Mouse (Mus musculus): Measurements from ENCODE around the gene Rap2c. TPM values are rescaled to one million over a fixed set of nuclear protein-coding genes. Genes with fewer than 3 reads are reported as not detected.

Gene Rap2c
- polyA plus RNA-seq, 1 experiment from 2014 or later = 13.5 TPM

DNA sequence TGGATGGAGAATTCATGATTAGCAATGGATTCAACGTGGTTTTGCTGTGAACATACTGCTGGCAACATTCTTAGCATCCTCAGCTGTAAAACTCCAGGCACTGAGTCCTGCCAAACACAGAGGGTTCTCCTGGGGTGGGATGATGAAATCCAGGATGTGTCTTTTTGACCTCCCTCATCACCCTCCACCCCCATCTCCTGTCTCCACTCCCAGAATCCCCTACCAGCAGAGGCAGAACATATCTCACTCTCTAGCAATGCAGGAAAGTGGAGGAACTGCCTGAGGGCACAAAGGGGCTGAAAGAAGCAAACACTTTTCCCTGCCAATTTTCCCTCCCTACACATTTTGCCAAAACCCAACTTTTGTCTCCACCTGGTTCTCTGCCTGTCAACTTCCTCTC lies 29.2 kb downstream of the Rap2c start:
- Histone ChIP-seq H3K27ac (ENCODE audit: low read length) (no peak overlapping the region), H3K9ac (replicated peaks; ENCODE audit: low read depth, low read length) (no peak overlapping the region), H3K4me3 (replicated peaks; ENCODE audit: low read length) (no peak overlapping the region), H3K27me3 (replicated peaks; ENCODE audit: control insufficient read depth, insufficient read depth, low read length) (no peaks in the 10 kb centered on the region), H3K4me1 (replicated peaks; ENCODE audit: control insufficient read depth, insufficient read depth, low read length) (no peaks in the 10 kb centered on the region), H3K4me2 (ENCODE audit: low read length) (no peak overlapping the region), H3K36me3 (ENCODE audit: control insufficient read depth, insufficient read depth) (no peaks in the 10 kb centered on the region), H3K9me3 (ENCODE audit: control insufficient read depth, low read length) (no peaks in the 10 kb centered on the region)
- no peak for ATAC-seq
- WGBS = 59% methylated on average over 1 of the region's 1 CpGs

DNA sequence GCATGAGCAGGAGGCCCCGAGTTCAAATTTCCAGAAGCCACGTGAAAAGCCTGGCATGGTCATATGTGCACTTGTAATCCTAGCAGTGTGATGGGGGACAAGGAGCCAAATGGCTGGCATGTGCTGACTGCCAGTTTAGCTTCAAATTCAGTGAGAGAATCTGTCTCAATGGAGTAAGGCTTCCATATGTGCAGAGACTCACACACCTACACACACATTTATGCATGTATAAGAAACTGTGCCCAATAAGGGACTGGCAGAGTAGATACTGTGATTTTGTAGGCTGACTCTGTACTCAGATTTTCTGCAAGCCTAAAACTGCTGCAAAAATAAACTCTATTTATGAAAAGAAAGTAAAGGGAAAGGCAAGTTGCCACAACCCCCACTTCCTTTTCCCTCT lies 39.4 kb downstream of the Rap2c start:
- WGBS = 81% methylated on average over 2 of the region's 2 CpGs

DNA sequence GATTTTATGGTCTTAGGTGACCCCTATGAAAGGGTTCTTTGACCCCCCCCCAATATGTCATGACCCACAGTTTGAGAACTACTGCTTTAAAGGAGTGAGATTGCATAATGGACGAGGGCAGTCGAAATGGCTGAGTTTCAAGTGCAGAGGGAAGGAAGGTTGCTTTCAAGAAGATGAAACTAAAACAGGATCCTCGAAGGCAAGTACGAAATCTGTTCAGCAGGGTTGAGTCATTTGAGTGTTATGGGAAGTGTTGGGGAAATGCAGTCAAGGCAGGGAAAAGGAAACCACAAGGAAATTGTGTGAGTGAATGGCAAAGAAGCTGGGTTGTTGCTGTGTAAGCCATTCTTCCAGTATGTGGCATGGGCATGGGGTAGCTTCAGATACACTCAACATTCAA lies 45.7 kb downstream of the Rap2c start:
- Histone ChIP-seq H3K4me1 (replicated peaks; ENCODE audit: control insufficient read depth, insufficient read depth, low read length) (no peaks in the 10 kb centered on the region), H3K27ac (ENCODE audit: low read length) (no peak overlapping the region)
- WGBS = 90% methylated on average over 4 of the region's 4 CpGs

More for the DNA sequence above, 39.4 kb downstream of the Rap2c start:
- Histone ChIP-seq H3K36me3 (ENCODE audit: control insufficient read depth, insufficient read depth) (no peaks in the 10 kb centered on the region), H3K4me2 (ENCODE audit: low read length) (no peak overlapping the region), H3K27me3 (replicated peaks; ENCODE audit: control insufficient read depth, insufficient read depth, low read length) (no peaks in the 10 kb centered on the region), H3K4me3 (replicated peaks; ENCODE audit: low read length) (no peak overlapping the region), H3K4me1 (replicated peaks; ENCODE audit: control insufficient read depth, insufficient read depth, low read length) (no peaks in the 10 kb centered on the region), H3K9me3 (ENCODE audit: control insufficient read depth, low read length) (no peaks in the 10 kb centered on the region), H3K27ac (ENCODE audit: low read length) (no peak overlapping the region), H3K9ac (replicated peaks; ENCODE audit: low read depth, low read length) (no peak overlapping the region)
- no peak for ATAC-seq

DNA sequence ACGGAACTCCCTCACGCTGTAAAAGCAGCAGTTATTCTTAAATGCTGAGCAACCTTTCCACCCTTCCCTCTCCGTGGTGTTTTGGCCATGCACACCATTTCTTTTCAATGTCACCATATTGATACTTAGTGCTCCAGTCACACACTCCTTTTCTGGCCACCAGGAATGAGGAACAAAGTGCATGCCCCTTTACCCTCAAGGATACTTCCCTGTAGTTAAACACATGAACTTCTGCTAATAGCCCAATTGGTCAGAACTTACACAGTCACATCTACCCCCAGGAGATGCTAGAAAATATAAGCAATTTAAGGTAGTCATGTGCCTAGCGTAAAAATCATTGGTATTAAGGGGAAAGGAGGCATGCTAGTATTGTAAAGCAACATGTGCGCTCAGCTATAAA lies 47.9 kb downstream of the Rap2c start:
- Histone ChIP-seq H3K9me3 (ENCODE audit: control insufficient read depth, low read length) (no peaks in the 10 kb centered on the region), H3K27ac (ENCODE audit: low read length) (no peak overlapping the region), H3K9ac (replicated peaks; ENCODE audit: low read depth, low read length) (no peak overlapping the region), H3K36me3 (ENCODE audit: control insufficient read depth, insufficient read depth) (no peaks in the 10 kb centered on the region), H3K4me2 (ENCODE audit: low read length) (no peak overlapping the region), H3K4me3 (replicated peaks; ENCODE audit: low read length) (no peak overlapping the region), H3K27me3 (replicated peaks; ENCODE audit: control insufficient read depth, insufficient read depth, low read length) (no peaks in the 10 kb centered on the region), H3K4me1 (replicated peaks; ENCODE audit: control insufficient read depth, insufficient read depth, low read length) (no peaks in the 10 kb centered on the region)
- ATAC-seq = no peak
- WGBS = 84% methylated on average over 5 of the region's 5 CpGs

More for the DNA sequence above, 45.7 kb downstream of the Rap2c start:
- Histone ChIP-seq H3K27me3 (replicated peaks; ENCODE audit: control insufficient read depth, insufficient read depth, low read length) (no peaks in the 10 kb centered on the region), H3K9me3 (ENCODE audit: control insufficient read depth, low read length) (no peaks in the 10 kb centered on the region), H3K4me2 (ENCODE audit: low read length) (no peak overlapping the region), H3K9ac (replicated peaks; ENCODE audit: low read depth, low read length) (no peak overlapping the region), H3K4me3 (replicated peaks; ENCODE audit: low read length) (no peak overlapping the region), H3K36me3 (ENCODE audit: control insufficient read depth, insufficient read depth) (no peaks in the 10 kb centered on the region)
- no peak for ATAC-seq

DNA sequence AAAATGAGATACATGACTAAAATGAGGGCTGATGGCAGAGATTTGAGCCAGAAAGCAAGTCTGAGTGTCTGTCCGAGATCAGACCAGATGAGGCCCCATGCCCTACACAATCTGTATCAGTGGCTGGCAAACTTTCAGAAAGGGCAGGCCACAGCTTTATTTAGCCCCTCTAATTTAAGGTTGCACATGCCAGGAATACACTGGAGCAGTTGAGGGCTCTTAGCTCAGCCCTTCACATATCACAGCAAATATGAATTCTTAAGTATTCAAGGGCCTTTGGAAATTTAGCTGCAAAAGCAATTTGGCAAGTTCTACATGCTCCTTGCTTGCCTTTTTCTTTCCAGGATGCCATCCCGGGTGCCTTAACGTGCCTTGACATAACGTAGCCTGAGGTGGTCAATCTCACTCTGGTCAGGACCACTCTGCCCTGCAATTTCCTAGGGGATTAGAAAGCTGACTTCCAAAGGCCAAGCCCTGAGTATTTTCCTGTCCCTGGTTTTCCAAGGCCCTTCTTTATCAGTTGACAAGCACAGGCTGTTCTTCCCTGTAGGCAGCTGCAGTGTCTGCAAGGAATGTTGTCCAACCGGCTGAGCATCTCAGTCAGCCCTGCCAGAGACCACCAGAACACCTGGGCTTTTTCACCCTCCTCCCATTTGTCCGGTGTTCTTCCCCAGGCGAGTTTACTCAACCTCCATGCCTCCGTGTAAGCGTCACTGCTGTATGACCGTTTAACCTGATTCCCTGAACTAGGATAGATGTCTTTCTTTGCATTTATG lies 49.5 kb downstream of the Rap2c start:
- Histone ChIP-seq H3K9ac (replicated peaks; ENCODE audit: low read depth, low read length) (no peak overlapping the region), H3K27me3 (replicated peaks; ENCODE audit: control insufficient read depth, insufficient read depth, low read length) (no peaks in the 10 kb centered on the region), H3K4me3 (replicated peaks; ENCODE audit: low read length) (no peak overlapping the region), H3K27ac (ENCODE audit: low read length) (no peak overlapping the region), H3K4me2 (ENCODE audit: low read length) (no peak overlapping the region), H3K4me1 (replicated peaks; ENCODE audit: control insufficient read depth, insufficient read depth, low read length) (no peaks in the 10 kb centered on the region), H3K36me3 (ENCODE audit: control insufficient read depth, insufficient read depth) (no peaks in the 10 kb centered on the region), H3K9me3 (ENCODE audit: control insufficient read depth, low read length) (no peaks in the 10 kb centered on the region)
- ATAC-seq = no peak
- 78% methylated on average over 10 of the region's 10 CpGs for WGBS

DNA sequence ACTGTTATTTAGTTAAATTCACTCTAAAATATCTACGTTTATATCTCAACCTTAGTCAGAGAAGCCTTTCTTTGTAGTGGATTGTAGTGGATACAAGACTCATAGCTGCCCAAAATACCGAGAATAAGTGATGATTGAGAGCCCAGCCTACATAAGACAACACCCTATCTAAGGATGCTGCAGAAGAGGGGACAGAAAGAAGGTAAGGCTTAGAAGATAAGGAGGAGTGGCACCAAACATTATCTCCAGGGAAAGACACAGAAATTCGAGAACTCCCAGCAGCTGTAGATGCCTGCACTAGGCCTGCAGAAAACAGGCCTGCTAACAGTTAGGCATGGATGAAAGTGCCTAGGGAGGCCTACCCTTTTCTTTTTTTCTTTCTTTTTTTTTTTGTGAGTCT lies 52.7 kb downstream of the Rap2c start:
- H3K27me3 ChIP-seq (replicated peaks; ENCODE audit: control insufficient read depth, insufficient read depth, low read length) = no peaks in the 10 kb centered on the region
- H3K36me3 ChIP-seq (ENCODE audit: control insufficient read depth, insufficient read depth) = no peaks in the 10 kb centered on the region
- H3K4me3 ChIP-seq (replicated peaks; ENCODE audit: low read length) = no peak overlapping the region
- ATAC-seq = no peak
- H3K27ac ChIP-seq (ENCODE audit: low read length) = no peak overlapping the region
- 74% methylated on average over 3 of the region's 3 CpGs for WGBS
- H3K4me1 ChIP-seq (replicated peaks; ENCODE audit: control insufficient read depth, insufficient read depth, low read length) = no peaks in the 10 kb centered on the region
- H3K4me2 ChIP-seq (ENCODE audit: low read length) = no peak overlapping the region
- H3K9me3 ChIP-seq (ENCODE audit: control insufficient read depth, low read length) = no peaks in the 10 kb centered on the region
- no peak overlapping the region for H3K9ac ChIP-seq (replicated peaks; ENCODE audit: low read depth, low read length)

DNA sequence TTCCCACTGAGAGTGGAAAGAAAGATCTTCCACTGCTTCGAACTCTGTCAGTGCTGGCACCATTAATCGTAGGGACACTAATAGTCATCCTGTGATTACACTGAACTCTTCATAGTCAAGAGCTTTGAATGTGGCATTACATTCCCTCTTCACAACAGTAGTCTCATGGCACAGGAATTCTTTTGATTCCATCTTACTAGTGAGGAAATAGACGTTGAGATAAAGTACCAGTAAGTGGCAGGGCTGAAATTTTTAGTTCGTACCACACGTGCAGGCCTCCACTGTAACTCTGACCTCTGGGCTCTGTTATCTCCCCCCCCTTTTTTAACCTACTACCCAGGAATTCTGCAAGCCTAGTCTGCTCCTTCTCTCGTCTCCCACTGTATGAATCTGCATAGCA lies 54.9 kb downstream of the Rap2c start:
- no peaks in the 10 kb centered on the region for H3K4me1 ChIP-seq (replicated peaks; ENCODE audit: control insufficient read depth, insufficient read depth, low read length)
- H3K9ac ChIP-seq (replicated peaks; ENCODE audit: low read depth, low read length) = no peak overlapping the region
- no peak for ATAC-seq
- H3K36me3 ChIP-seq (ENCODE audit: control insufficient read depth, insufficient read depth) = no peaks in the 10 kb centered on the region
- no peak overlapping the region for H3K4me2 ChIP-seq (ENCODE audit: low read length)
- no peaks in the 10 kb centered on the region for H3K9me3 ChIP-seq (ENCODE audit: control insufficient read depth, low read length)
- H3K27me3 ChIP-seq (replicated peaks; ENCODE audit: control insufficient read depth, insufficient read depth, low read length) = no peaks in the 10 kb centered on the region
- no peak overlapping the region for H3K27ac ChIP-seq (ENCODE audit: low read length)
- WGBS = 86% methylated on average over 6 of the region's 6 CpGs
- no peak overlapping the region for H3K4me3 ChIP-seq (replicated peaks; ENCODE audit: low read length)

Other genes starting within 250 kb of the Rap2c start
- 0.87 and 1.2 TPM in 2 replicates for gene Stk26, start 177.0 kb downstream of the Rap2c start, polyA plus RNA-seq (2015; fragmentation: Nextera tagmentation; extraction: Ambion mirVana)
- 0.35 and 0.41 TPM in 2 replicates for gene Frmd7, start 75.3 kb downstream of the Rap2c start, polyA plus RNA-seq (2015; fragmentation: Nextera tagmentation; extraction: Ambion mirVana)
- gene Mbnl3, start 188.5 kb upstream of the Rap2c start, polyA plus RNA-seq (2015; fragmentation: Nextera tagmentation; extraction: Ambion mirVana) = 1.4 and 1.8 TPM in 2 replicates